Mouse (Mus musculus) ovary, adult 18-20 months (tissue): ENCODE measurements at regions not wholly inside any gene's neighbourhood (a gene's known extent, or its start where the extent isn't known, plus 50 kb on each side); places are given as distances from the start of the nearest gene placed in this dataset.

Experiments
- DNase-seq: peaks from one replicate; pipeline ENCODE4 v3.0.0; 2022; ENCODE audit warnings: low spot score, mixed read lengths

GRCm38 (mm10) chr8:25389947-25390346 is 565.8 kb upstream of the Adam5 start:
- DNase-seq, result no peak

GRCm38 (mm10) chr8:25389371-25389855 is 565.2 kb upstream of the Adam5 start:
- peak; percentile 5 for DNase-seq

- peak; percentile 39 for DNase-seq
Observed at GRCm38 (mm10) chr8:25388811-25389210, 564.6 kb upstream of the Adam5 start.

- no peak for DNase-seq
Observed at GRCm38 (mm10) chr8:25385186-25385585, 561.0 kb upstream of the Adam5 start.

GRCm38 (mm10) chr8:25384591-25384990 is 560.4 kb upstream of the Adam5 start:
- no peak for DNase-seq

GRCm38 (mm10) chr8:25373276-25373675 is 549.1 kb upstream of the Adam5 start:
- DNase-seq, result no peak

GRCm38 (mm10) chr8:25370947-25371346 is 546.8 kb upstream of the Adam5 start:
- no peak for DNase-seq

- no peak for DNase-seq
Observed at GRCm38 (mm10) chr8:25369331-25369730, 545.2 kb upstream of the Adam5 start.

- DNase-seq, result peak; percentile 20
Observed at GRCm38 (mm10) chr8:25368561-25369091, 544.5 kb upstream of the Adam5 start.

GRCm38 (mm10) chr8:25367806-25368549 is 543.8 kb upstream of the Adam5 start:
- DNase-seq, result no peak

- no peak for DNase-seq
Observed at GRCm38 (mm10) chr8:25366181-25366580, 542.0 kb upstream of the Adam5 start.

GRCm38 (mm10) chr8:25362656-25363055 is 538.5 kb upstream of the Adam5 start:
- no peak for DNase-seq

GRCm38 (mm10) chr8:25362146-25362545 is 538.0 kb upstream of the Adam5 start:
- DNase-seq, result no peak

GRCm38 (mm10) chr8:25361420-25361819 is 537.3 kb upstream of the Adam5 start:
- DNase-seq, result no peak

GRCm38 (mm10) chr8:25358539-25359165 is 534.5 kb upstream of the Adam5 start:
- no peak for DNase-seq

- DNase-seq, result no peak
Observed at GRCm38 (mm10) chr8:25353822-25354770, 529.9 kb upstream of the Adam5 start.

- no peak for DNase-seq
Observed at GRCm38 (mm10) chr8:25353405-25353804, 529.2 kb upstream of the Adam5 start.

- DNase-seq, result no peak
Observed at GRCm38 (mm10) chr8:25348003-25348683, 524.0 kb upstream of the Adam5 start.

- DNase-seq, result peak; percentile 32
Observed at GRCm38 (mm10) chr8:25343160-25343602, 519.0 kb upstream of the Adam5 start.

GRCm38 (mm10) chr8:25342501-25342900 is 518.3 kb upstream of the Adam5 start:
- DNase-seq, result no peak

GRCm38 (mm10) chr8:25341225-25341624 is 517.1 kb upstream of the Adam5 start:
- DNase-seq, result no peak
